Mouse (Mus musculus): ENCODE data around the gene Olfr594.
"Not testable (repeated sequence)": the region's sequence is repeated elsewhere in the genome, so short reads cannot be mapped to it uniquely, and the experiment has no call there.

Gene Olfr594

DNA sequence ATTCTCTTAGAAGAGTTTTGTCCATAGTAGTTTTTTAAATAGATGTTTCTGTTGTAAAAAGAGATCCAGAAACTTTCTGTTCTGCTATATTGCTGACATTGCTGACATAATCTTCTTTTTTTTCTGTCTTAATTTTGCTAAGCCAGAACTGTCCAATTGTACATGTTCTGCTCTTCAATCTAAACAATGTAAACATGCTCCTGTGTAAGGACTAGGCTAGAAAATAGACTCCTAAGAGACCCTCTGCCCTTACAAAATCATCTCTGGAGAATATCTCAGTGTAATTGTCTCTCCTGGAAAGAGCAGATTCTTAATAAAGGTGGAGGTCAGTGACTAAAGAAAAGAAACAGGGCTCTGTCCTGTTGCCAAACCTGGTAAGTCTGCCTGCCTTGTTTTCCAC lies at the start of gene Olfr594:
TSS of gene Olfr594 (plus strand) at position 301 of the 400 bp plus-strand sequence.
- DNase-seq (ENCODE audit: low spot score), result no peak

GRCm38 (mm10) chr7:103169697-103170096 lies 47.1 kb upstream of the Olfr594 start:
- DNase-seq (ENCODE audit: low spot score), result no peak

DNA sequence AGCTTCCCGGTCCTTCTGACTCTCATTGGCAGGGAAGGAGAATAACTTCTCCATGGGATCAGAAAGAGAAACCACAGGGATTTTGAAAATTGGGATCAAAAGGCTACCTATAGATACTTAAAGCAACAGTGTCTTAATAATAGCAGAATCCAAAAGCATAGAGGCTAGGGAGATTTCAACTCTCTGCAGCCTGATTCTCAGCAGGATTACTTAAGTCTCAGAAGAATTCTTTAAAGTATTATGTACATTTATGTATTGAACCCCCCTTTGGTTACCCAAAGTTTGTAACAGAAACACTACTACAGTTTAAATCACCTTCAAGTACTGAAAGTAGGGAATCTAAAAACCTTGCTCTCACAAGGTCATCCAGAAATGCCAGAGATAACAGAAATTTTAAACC lies 38.6 kb upstream of the Olfr594 start, which contains the start of gene Olfr591:
TSS of gene Olfr591 (minus strand) at position 101 of the 400 bp plus-strand sequence.
- no peak for DNase-seq (ENCODE audit: low spot score)

DNA sequence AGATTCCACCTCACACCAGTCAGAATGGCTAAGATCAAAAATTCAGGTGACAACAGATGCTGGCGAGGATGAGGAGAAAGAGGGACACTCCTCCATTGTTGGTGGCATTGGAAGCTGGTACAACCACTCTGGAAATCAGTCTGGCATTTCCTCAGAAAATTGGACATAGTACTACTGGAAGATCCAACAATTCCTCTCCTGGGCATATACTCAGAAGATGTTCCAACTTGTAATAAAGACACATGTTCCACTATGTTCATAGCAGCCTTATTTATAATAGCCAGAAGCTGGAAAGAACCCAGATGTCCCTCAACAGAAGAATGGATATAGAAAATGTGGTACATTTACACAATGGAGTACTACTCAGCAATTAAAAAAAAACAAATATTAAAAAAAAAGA lies 32.3 kb upstream of the Olfr594 start, which contains the start of gene Olfr592:
TSS of gene Olfr592 (plus strand) at position 301 of the 400 bp plus-strand sequence.
- not testable (repeated sequence) for DNase-seq (ENCODE audit: low spot score)

- DNase-seq (ENCODE audit: low spot score), result no peak
Measured at GRCm38 (mm10) chr7:103211562-103211961, 5.2 kb upstream of the Olfr594 start, which contains the start of gene Olfr593. TSS of gene Olfr593 (plus strand) at chr7:103211862.

DNA sequence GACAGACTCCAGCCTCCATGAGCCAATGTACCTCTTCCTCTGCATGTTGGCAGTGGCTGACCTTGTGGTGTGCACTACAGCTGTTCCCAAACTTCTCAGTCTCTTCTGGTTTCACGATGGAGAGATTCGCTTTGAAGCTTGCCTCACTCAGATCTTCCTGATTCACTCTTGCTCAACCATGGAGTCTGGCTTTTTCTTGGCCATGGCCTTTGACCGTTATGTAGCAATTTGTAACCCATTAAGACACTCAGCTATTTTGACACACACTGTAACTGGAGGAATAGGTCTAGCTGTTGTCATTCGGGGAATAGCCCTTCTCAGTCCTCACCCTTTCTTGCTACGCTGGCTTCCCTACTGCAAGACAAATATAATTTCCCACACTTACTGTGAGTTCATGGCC lies 4.7 kb upstream of the Olfr594 start:
- DNase-seq (ENCODE audit: low spot score), result not testable (repeated sequence)

- not testable (repeated sequence) for DNase-seq (ENCODE audit: low spot score)
Measured at GRCm38 (mm10) chr7:103252405-103252804, 35.6 kb downstream of the Olfr594 start, which contains the start of gene Usp17ld. TSS of gene Usp17ld (minus strand) at chr7:103252505.
